Mouse (Mus musculus) brain, embryonic 14.5 days (tissue): ENCODE data around the gene Fcgr1.

Experiments
- CTCF ChIP-seq: fragments of 200-500 bp; IDR thresholded peaks from 2 replicates; pipeline ENCODE4 v1.5.1; 2012; ENCODE audit warnings: inconsistent platforms, mild to moderate bottlenecking, moderate library complexity, borderline replicate concordance; ENCODE audit not compliant: insufficient read depth, insufficient read length; ENCODE audit errors: extremely low read depth
- POLR2A ChIP-seq: fragments of 200-500 bp; IDR thresholded peaks from 2 replicates; pipeline ENCODE4 v1.6.1; 2012; ENCODE audit warnings: mild to moderate bottlenecking, inconsistent platforms, borderline replicate concordance; ENCODE audit not compliant: poor library complexity, insufficient read depth, insufficient read length, severe bottlenecking; ENCODE audit errors: extremely low read depth

DNA sequence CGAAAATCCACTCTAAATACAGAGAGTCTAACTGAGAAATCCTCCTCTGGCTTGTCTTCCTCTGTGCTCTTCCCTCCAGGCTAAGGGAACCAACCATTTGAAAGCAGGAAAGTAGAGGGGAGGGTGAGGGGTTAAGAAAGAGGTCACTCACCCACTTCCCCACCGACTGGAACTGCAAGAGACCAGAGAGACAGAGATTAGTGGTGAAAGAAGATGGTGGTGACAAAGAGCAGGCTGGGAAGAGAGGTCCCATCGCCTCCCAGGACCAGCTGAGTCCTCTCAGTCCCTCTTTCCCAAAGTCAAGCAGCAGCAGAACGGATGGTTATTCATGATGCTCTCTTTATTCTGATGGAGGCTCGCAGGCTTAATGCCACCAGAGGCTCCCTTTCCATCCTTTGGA is 401 bp downstream of the Fcgr1 start:
- TF ChIP-seq POLR2A, result no peak
- no peak for TF ChIP-seq CTCF
